Mouse (Mus musculus) stomach, postnatal 0 days (tissue): ENCODE data around the gene Ppp6r1.

Source experiments
- CTCF ChIP-seq: IDR thresholded peaks from 2 replicates; pipeline ENCODE4 v1.5.1; 2016; ENCODE audit warnings: antibody characterized with exemption, low read depth, mild to moderate bottlenecking, moderate library complexity
- EP300 ChIP-seq: optimal IDR thresholded peaks from 2 replicates; pipeline ENCODE3; 2016; ENCODE audit warnings: antibody characterized with exemption

DNA sequence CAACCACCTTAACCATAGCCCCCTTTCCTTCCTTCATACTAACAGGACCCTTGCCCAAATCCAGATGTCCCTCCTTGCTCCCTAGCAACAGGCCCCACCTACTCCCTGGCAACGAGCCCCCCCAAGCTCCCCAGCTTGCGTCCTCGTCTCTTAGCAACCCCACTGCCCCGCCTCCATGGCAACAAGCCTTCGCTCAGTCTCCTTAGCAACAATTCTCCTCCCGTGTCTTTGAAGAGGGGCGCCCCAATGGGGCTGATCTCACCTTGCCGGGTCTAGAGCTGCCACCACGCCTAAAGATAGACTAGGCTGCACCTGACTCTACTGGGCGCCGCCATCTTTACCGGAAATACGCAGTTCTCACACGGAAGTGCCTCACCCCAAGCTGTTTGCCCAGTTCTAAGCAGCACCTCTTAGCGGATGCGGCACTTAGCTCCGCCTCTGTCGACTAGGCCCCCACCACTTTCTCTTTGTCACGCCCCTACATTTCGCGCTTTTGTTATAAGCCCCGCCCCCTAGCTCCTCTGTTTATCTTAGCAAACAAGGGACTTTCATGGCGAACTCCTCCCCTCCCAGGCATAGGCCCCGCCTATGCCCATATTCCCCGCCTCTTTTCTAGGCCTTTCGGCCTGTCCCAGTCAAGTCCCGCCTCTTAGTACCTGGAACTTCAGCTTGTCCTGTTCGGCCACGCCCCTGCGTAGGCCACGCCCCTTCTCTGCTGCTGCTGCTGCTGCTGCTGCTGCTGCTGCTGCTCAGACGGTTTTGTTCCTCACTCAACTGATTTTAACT, 26.0 kb upstream of the Ppp6r1 start, which contains the start of gene Hspbp1:
- TF ChIP-seq EP300 (no peak), CTCF (peak; percentile 10; the same call in 1 of the 2 replicates)
